Mouse (Mus musculus): Measurements from ENCODE around the gene Gm5751. TPM values are rescaled to one million over a fixed set of nuclear protein-coding genes. Genes with fewer than 3 reads are reported as not detected.

Gm5751 gene
- polyA plus RNA-seq, 1 experiment: not detected

DNA sequence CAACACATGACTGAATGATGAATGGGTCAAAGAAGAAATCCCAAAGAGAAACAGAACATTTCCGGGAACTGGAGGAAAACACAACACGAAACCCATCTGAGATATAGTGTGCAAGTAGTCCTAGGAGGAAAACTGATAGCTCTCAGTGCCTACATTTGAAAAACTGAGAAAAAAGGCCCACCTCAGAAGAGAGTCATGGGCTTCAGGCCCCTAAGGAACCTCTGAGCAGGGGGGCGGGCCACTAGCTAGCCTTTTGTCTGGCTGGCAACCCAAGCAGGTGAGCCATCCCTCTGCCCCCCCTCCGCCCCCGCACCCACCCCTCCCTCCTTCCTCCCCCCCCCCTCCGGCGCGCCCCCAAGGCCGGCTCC lies 17.9 kb downstream of the Gm5751 start:
- Histone ChIP-seq H3K27me3 (ENCODE audit: control insufficient read depth, insufficient read depth, insufficient read length) (no peaks in the 10 kb centered on the region), H3K4me3 (peak overlapping the region; percentile 14), H3ac (ENCODE audit: control insufficient read depth, insufficient read length) (peak overlapping the region; percentile 46), H3K36me3 (ENCODE audit: control insufficient read depth, insufficient read depth) (no peaks in the 10 kb centered on the region), H3K79me2 (ENCODE audit: control insufficient read depth, insufficient read depth) (no peaks in the 10 kb centered on the region), H3K4me2 (ENCODE audit: low read depth) (peak overlapping the region; percentile 24)
- no peak for TF ChIP-seq MYOG (IDR thresholded peaks at IDR 0.05; ENCODE audit: control insufficient read depth in 1 of 3, insufficient read depth in 1 of 3, insufficient read length in 2 of 3, low read depth in 2 of 3)
- TF ChIP-seq TCF12 (IDR thresholded peaks at IDR 0.05; ENCODE audit: insufficient read depth, poor library complexity, severe bottlenecking): no peak
- no peak for TF ChIP-seq REST (IDR thresholded peaks at IDR 0.05; ENCODE audit: insufficient read depth, insufficient read length)
- no peak for TF ChIP-seq CEBPB (IDR thresholded peaks at IDR 0.05; ENCODE audit: insufficient read depth, poor library complexity, severe bottlenecking)
- no peak for TF ChIP-seq SRF (IDR thresholded peaks at IDR 0.05; ENCODE audit: control insufficient read depth, insufficient read length, low read depth)
- TF ChIP-seq POLR2AphosphoS2 (IDR thresholded peaks at IDR 0.05; ENCODE audit: insufficient read length, low read depth): no peak

DNA sequence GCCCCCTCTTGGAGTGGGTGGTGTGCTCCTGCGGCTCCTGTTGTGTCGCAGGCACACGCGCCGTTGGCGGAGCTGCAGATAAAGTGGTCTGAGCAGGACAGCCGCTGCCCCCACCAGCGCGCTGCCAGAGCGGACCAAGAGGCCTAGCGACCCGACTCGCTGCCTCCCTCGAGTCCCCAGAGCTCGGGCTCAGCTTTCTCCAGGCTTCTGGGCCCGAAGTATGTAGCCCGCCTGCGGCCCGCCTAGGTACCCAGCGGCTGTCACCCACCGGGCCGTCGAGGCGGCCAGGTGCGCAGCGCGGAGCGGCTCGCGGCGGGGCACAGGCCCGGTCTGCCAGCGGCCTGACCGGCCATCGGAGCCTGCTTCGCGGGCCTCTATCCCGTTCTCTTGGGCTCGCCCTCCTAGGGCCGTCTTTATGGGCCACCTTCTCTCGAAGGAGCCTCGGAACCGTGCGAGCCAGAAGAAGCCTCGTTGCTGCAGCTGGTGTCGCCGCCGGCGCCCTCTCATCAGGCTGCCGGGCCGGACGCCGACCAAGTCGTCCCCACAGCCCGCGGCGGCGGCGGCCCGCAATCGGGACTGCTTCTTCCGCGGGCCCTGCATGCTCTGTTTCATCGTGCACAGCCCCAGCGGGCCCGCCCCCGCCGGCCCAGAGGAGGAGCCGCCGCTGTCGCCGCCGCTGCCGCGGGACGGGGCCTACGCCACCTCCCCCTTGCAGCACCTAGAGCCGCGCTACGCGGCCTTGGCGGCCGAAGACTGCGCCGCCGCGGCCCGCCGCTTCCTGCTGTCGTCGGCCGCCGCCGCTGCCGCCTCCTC lies 18.5 kb downstream of the Gm5751 start, which contains the start of gene B630019K06Rik:
Gene B630019K06Rik (plus strand): TSS at position 40 of the 813 bp plus-strand sequence.
- Histone ChIP-seq H3K4me2 (ENCODE audit: low read depth) (peak within 1 kb of the TSS; percentile 61), H3K4me3 (peak within 1 kb of the TSS; percentile 14), H3K27me3 (ENCODE audit: control insufficient read depth, insufficient read depth, insufficient read length) (no peaks in the 10 kb centered on the region), H3K36me3 (ENCODE audit: control insufficient read depth, insufficient read depth) (no peaks in the 10 kb centered on the region), H3ac (ENCODE audit: control insufficient read depth, insufficient read length) (peak within 1 kb of the TSS; percentile 46), H3K79me2 (ENCODE audit: control insufficient read depth, insufficient read depth) (no peaks in the 10 kb centered on the region)
- no peak for TF ChIP-seq REST (IDR thresholded peaks at IDR 0.05; ENCODE audit: insufficient read depth, insufficient read length)
- no peak for TF ChIP-seq USF1 (IDR thresholded peaks at IDR 0.05; ENCODE audit: low read depth)
- no peak for TF ChIP-seq TCF3 (IDR thresholded peaks at IDR 0.05; ENCODE audit: insufficient read length, low read depth)
- TF ChIP-seq POLR2A (IDR thresholded peaks at IDR 0.05; ENCODE audit: insufficient read length, low read depth): peak; percentile 50
- no peak for TF ChIP-seq MYOD1 (IDR thresholded peaks at IDR 0.05; ENCODE audit: control insufficient read depth in 1 of 3, insufficient read length in 2 of 3, low read depth in 2 of 3)

DNA sequence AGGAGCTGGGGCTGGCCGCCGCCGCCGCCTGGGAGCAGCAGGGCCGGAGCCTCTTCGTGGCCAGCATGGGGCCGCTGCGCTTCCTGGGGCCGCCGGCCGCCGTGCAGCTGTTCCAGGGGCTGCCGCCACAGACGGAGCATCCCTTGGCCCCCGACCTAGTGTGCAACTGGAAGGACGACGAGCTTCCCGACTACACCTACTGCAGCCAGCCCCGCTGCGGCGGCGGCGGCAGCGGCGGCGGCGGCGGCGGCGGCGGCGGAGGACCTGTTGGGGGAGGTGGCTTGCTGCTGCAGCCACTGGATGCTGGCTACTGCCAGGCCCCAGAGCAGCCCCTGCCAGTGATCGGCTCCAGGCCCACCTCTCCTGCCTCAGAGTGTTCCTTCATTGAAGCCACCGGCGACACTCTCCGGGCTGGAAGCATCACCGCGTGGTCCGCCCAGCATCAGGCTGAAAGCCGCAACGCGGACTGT lies 19.2 kb downstream of the Gm5751 start:
- Histone ChIP-seq H3ac (ENCODE audit: control insufficient read depth, insufficient read length) (peak overlapping the region; percentile 46), H3K36me3 (ENCODE audit: control insufficient read depth, insufficient read depth) (no peaks in the 10 kb centered on the region), H3K4me2 (ENCODE audit: low read depth) (peak overlapping the region; percentile 50), H3K4me3 (peak overlapping the region; percentile 14), H3K27me3 (ENCODE audit: control insufficient read depth, insufficient read depth, insufficient read length) (no peaks in the 10 kb centered on the region), H3K79me2 (ENCODE audit: control insufficient read depth, insufficient read depth) (no peaks in the 10 kb centered on the region)
- TF ChIP-seq POLR2AphosphoS2 (IDR thresholded peaks at IDR 0.05; ENCODE audit: insufficient read length, low read depth): no peak
- no peak for TF ChIP-seq CEBPB (IDR thresholded peaks at IDR 0.05; ENCODE audit: insufficient read depth, poor library complexity, severe bottlenecking)
- no peak for TF ChIP-seq TCF3 (IDR thresholded peaks at IDR 0.05; ENCODE audit: insufficient read length, low read depth)
- TF ChIP-seq MYOG (IDR thresholded peaks at IDR 0.05; ENCODE audit: control insufficient read depth in 1 of 3, insufficient read depth in 1 of 3, insufficient read length in 2 of 3, low read depth in 2 of 3): no peak
- no peak for TF ChIP-seq POLR2A (IDR thresholded peaks at IDR 0.05; ENCODE audit: insufficient read length, low read depth)
- TF ChIP-seq MYOD1 (IDR thresholded peaks at IDR 0.05; ENCODE audit: control insufficient read depth in 1 of 3, insufficient read length in 2 of 3, low read depth in 2 of 3): no peak
- no peak for TF ChIP-seq TCF12 (IDR thresholded peaks at IDR 0.05; ENCODE audit: insufficient read depth, poor library complexity, severe bottlenecking)
- TF ChIP-seq SRF (IDR thresholded peaks at IDR 0.05; ENCODE audit: control insufficient read depth, insufficient read length, low read depth): no peak
- no peak for TF ChIP-seq E2F4 (IDR thresholded peaks at IDR 0.05; ENCODE audit: insufficient read depth)
- TF ChIP-seq USF1 (IDR thresholded peaks at IDR 0.05; ENCODE audit: low read depth): no peak
- no peak for TF ChIP-seq MAX (IDR thresholded peaks at IDR 0.05; ENCODE audit: low read depth)
- TF ChIP-seq REST (IDR thresholded peaks at IDR 0.05; ENCODE audit: insufficient read depth, insufficient read length): no peak

DNA sequence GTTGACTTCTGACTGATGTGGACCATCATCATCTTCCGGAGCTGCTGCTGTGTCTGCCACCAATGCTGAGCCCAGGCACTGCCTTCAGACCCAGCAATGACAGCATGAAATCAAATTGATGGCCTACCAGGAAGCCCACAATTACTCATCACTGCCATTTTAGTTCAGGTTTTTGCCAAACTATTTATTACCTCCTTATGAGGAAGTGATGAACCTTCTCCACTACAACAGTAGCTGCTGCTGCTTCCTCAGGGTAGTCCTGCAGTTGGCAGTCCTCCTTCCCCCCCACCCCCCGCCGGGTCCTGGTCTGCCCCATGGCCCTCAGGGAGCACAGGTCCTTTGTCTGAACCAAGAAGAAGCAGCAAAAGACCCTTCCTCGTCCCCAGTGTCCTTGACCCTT lies 26.8 kb downstream of the Gm5751 start:
- no peak overlapping the region for H3K4me2 ChIP-seq (ENCODE audit: low read depth)
- TF ChIP-seq E2F4 (IDR thresholded peaks at IDR 0.05; ENCODE audit: insufficient read depth): no peak
- no peak for TF ChIP-seq TCF3 (IDR thresholded peaks at IDR 0.05; ENCODE audit: insufficient read length, low read depth)
- no peak for TF ChIP-seq REST (IDR thresholded peaks at IDR 0.05; ENCODE audit: insufficient read depth, insufficient read length)
- no peak overlapping the region for H3ac ChIP-seq (ENCODE audit: control insufficient read depth, insufficient read length)
- H3K4me3 ChIP-seq: no peak overlapping the region
- no peaks in the 10 kb centered on the region for H3K36me3 ChIP-seq (ENCODE audit: control insufficient read depth, insufficient read depth)
- no peaks in the 10 kb centered on the region for H3K79me2 ChIP-seq (ENCODE audit: control insufficient read depth, insufficient read depth)
- H3K27me3 ChIP-seq (ENCODE audit: control insufficient read depth, insufficient read depth, insufficient read length): no peaks in the 10 kb centered on the region

DNA sequence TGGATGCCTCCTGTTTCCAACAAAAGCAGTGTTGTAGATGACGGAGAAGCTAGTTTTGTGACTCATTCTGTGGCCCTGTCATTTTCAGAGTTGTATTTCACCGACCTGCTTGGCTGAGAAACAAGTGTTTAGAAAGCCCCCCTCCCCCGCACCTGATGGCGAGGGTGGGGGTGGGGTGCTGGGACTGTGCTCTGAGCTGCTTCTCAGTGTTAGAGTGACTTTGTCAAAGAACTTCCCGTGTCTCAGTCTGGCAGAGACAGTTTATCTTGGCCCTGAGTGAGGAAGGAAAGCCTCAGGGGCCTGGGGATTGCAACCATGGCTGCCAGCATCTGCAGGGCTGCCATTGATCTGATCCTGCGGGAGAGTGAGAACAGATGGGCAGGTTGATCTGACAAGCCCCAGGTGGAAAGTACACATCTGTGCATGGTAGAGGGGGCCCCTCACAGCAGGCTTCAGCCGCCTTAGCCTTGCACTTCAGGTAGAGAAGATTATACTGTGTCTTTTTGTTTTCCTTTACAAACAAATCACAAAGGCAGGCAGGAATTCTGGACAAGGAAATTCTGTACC lies 27.9 kb downstream of the Gm5751 start:
- Histone ChIP-seq H3ac (ENCODE audit: control insufficient read depth, insufficient read length) (no peak overlapping the region), H3K4me3 (no peak overlapping the region), H3K79me2 (ENCODE audit: control insufficient read depth, insufficient read depth) (no peaks in the 10 kb centered on the region), H3K27me3 (ENCODE audit: control insufficient read depth, insufficient read depth, insufficient read length) (no peaks in the 10 kb centered on the region), H3K4me2 (ENCODE audit: low read depth) (no peak overlapping the region), H3K36me3 (ENCODE audit: control insufficient read depth, insufficient read depth) (no peaks in the 10 kb centered on the region)
- TF ChIP-seq CEBPB (IDR thresholded peaks at IDR 0.05; ENCODE audit: insufficient read depth, poor library complexity, severe bottlenecking): no peak
- TF ChIP-seq REST (IDR thresholded peaks at IDR 0.05; ENCODE audit: insufficient read depth, insufficient read length): no peak
- TF ChIP-seq SRF (IDR thresholded peaks at IDR 0.05; ENCODE audit: control insufficient read depth, insufficient read length, low read depth): no peak
- no peak for TF ChIP-seq E2F4 (IDR thresholded peaks at IDR 0.05; ENCODE audit: insufficient read depth)
- no peak for TF ChIP-seq MYOG (IDR thresholded peaks at IDR 0.05; ENCODE audit: control insufficient read depth in 1 of 3, insufficient read depth in 1 of 3, insufficient read length in 2 of 3, low read depth in 2 of 3)
- TF ChIP-seq POLR2A (IDR thresholded peaks at IDR 0.05; ENCODE audit: insufficient read length, low read depth): no peak
- TF ChIP-seq TCF3 (IDR thresholded peaks at IDR 0.05; ENCODE audit: insufficient read length, low read depth): no peak
- no peak for TF ChIP-seq POLR2AphosphoS2 (IDR thresholded peaks at IDR 0.05; ENCODE audit: insufficient read length, low read depth)
- TF ChIP-seq USF1 (IDR thresholded peaks at IDR 0.05; ENCODE audit: low read depth): no peak
- no peak for TF ChIP-seq MAX (IDR thresholded peaks at IDR 0.05; ENCODE audit: low read depth)
- TF ChIP-seq MYOD1 (IDR thresholded peaks at IDR 0.05; ENCODE audit: control insufficient read depth in 1 of 3, insufficient read length in 2 of 3, low read depth in 2 of 3): no peak
- no peak for TF ChIP-seq TCF12 (IDR thresholded peaks at IDR 0.05; ENCODE audit: insufficient read depth, poor library complexity, severe bottlenecking)
